18 mouse cellular contexts compared by ENCODE assay signal in the genomic region with DNA sequence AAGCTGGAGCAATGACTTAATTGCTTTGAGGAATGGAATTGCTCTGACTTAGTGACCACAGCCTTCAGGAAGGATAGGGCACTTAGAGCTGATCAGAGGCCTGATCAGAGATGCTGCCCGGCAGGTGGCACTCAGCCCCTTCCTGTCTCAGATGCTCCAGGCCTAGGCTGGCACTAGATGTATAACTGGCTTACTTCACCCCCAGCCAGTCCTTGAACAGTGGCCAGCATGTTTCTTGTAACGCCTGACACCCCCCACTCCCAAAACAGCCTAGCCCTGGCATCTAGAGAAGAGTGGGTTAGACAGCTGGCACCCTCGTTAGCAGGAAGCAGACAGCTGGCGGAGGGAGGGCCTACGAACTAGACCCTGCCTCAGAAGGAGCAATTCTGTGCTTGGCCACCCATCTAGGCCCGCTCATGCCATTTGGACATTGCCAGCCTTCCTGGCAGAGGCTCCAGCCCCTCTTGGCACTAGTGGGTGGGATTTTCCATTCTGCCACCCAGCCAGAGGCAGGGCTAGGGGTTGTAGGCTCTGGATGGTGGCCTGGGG. TPM values are rescaled to one million over a fixed set of nuclear protein-coding genes. Genes with fewer than 3 reads are reported as not detected.
DNase-seq lines count a peak whose midpoint lies in the region; ATAC-seq and TF ChIP-seq lines count a peak whose summit lies in the region.
"Had no signal": no experiment of that assay in that cellular context is flagged by ENCODE, and none has a peak within 500 bp of the region (broad histone marks: within the 10 kb centered on the region; RNA-seq: fewer than 3 reads in every experiment).

No protein-coding gene starts in this region.

- TF ChIP-seq POLR2A in brain, embryonic 14.5 days (IDR thresholded peaks at IDR 0.05; ENCODE audit: borderline replicate concordance, extremely low read depth, insufficient read depth, insufficient read length, poor library complexity, severe bottlenecking) = no peak

- H3K4me1 ChIP-seq in heart, embryonic 11.5 days (ENCODE audit: control insufficient read depth, insufficient read depth, low read length) = peaks cover 24% of the 10 kb centered on the region
- H3K4me1 ChIP-seq in midbrain, embryonic 16.5 days (ENCODE audit: control insufficient read depth, insufficient read depth, low read length) = 0 out of 2 replicates have a peak, but pooled peaks cover 2% of the 10 kb centered on the region
- peaks cover 44% of the 10 kb centered on the region for H3K4me1 ChIP-seq in midbrain, embryonic 10.5 days
- 0 out of 2 replicates have a peak, but pooled peaks cover 6% of the 10 kb centered on the region for H3K4me1 ChIP-seq in hindbrain, embryonic 14.5 days (replicated peaks; ENCODE audit: control insufficient read depth, insufficient read depth, low read length)
- H3K4me1 ChIP-seq: liver, embryonic 15.5 days had no signal

- no peak overlapping the region for H3K4me2 ChIP-seq in heart, embryonic 11.5 days
- no peak overlapping the region for H3K4me2 ChIP-seq in midbrain, embryonic 16.5 days (ENCODE audit: low read length)
- H3K4me2 ChIP-seq in hindbrain, embryonic 14.5 days (replicated peaks) = no peak overlapping the region
- H3K4me2 ChIP-seq: liver, embryonic 15.5 days had no signal

- no peak for DNase-seq in heart, postnatal 36 days
- DNase-seq in midbrain, embryonic 10.5 days (ENCODE audit: low spot score) = no peak
- DNase-seq in brain, embryonic 14.5 days (ENCODE audit: low read depth) = peak; percentile 84
- DNase-seq in hindbrain, embryonic 14.5 days (ENCODE audit: low spot score) = no peak
- no peak for DNase-seq in lung, postnatal 4 days
- no peak for DNase-seq in adrenal gland, postnatal 10 days
- DNase-seq: cerebellum, adult 11-12 months; gastrocnemius, postnatal 14 days; kidney, postnatal 10 days; layer of hippocampus, adult 9-11 months; lung, postnatal 36 days; right cerebral cortex, postnatal 25 days had no signal

- no peaks in the 10 kb centered on the region for H3K9me3 ChIP-seq in heart, embryonic 11.5 days (replicated peaks; ENCODE audit: control insufficient read depth, low read length)
- no peaks in the 10 kb centered on the region for H3K9me3 ChIP-seq in midbrain, embryonic 16.5 days (replicated peaks; ENCODE audit: control insufficient read depth, low read length, poor library complexity, severe bottlenecking)
- no peaks in the 10 kb centered on the region for H3K9me3 ChIP-seq in midbrain, embryonic 10.5 days (replicated peaks)
- H3K9me3 ChIP-seq in hindbrain, embryonic 14.5 days (ENCODE audit: control insufficient read depth, low read length) = no peaks in the 10 kb centered on the region
- H3K9me3 ChIP-seq: heart, embryonic 15.5 days; liver, embryonic 15.5 days had no signal

- ATAC-seq in heart, embryonic 11.5 days (replicated peaks; ENCODE audit: insufficient number of reproducible peaks, low FRiP score, low TSS enrichment) = no peak
- peak; percentile 18; the same call in 1 of the 2 replicates for ATAC-seq in midbrain, embryonic 16.5 days
- ATAC-seq in hindbrain, embryonic 14.5 days (ENCODE audit: low FRiP score) = peak; percentile 46; the same call in 1 of the 2 replicates
- ATAC-seq: activated CD4-positive, CD25-positive, alpha-beta regulatory T cell, adult 4 months; inflammation-experienced regulatory T-cells, adult 6 months had no signal

- no peak overlapping the region for H3K9ac ChIP-seq in heart, embryonic 11.5 days (ENCODE audit: low read depth, low read length)
- 0 out of 2 replicates have a peak overlapping the region, but pooled peaks have one; percentile 18 for H3K9ac ChIP-seq in midbrain, embryonic 16.5 days (ENCODE audit: low read depth, low read length)
- no peak overlapping the region for H3K9ac ChIP-seq in hindbrain, embryonic 14.5 days
- H3K9ac ChIP-seq: heart, embryonic 15.5 days; liver, embryonic 15.5 days had no signal

- H3K4me3 ChIP-seq in heart, embryonic 11.5 days (ENCODE audit: low read depth, low read length) = no peak overlapping the region
- no peak overlapping the region for H3K4me3 ChIP-seq in midbrain, embryonic 16.5 days (ENCODE audit: low read depth, low read length)
- H3K4me3 ChIP-seq in midbrain, embryonic 10.5 days = no peak overlapping the region
- H3K4me3 ChIP-seq in hindbrain, embryonic 14.5 days (replicated peaks; ENCODE audit: low read length) = no peak overlapping the region
- H3K4me3 ChIP-seq: heart, embryonic 15.5 days; liver, embryonic 15.5 days had no signal

- no peaks in the 10 kb centered on the region for H3K36me3 ChIP-seq in heart, embryonic 11.5 days (ENCODE audit: control insufficient read depth, insufficient read depth, low read length)
- H3K36me3 ChIP-seq in midbrain, embryonic 16.5 days (ENCODE audit: control insufficient read depth, insufficient read depth, low read length) = no peaks in the 10 kb centered on the region
- peaks cover 3% of the 10 kb centered on the region; the same call in 1 of the 2 replicates for H3K36me3 ChIP-seq in midbrain, embryonic 10.5 days
- no peaks in the 10 kb centered on the region for H3K36me3 ChIP-seq in hindbrain, embryonic 14.5 days (replicated peaks; ENCODE audit: control insufficient read depth, insufficient read depth)
- H3K36me3 ChIP-seq: heart, embryonic 15.5 days; liver, embryonic 15.5 days had no signal

- TF ChIP-seq CTCF in brain, embryonic 14.5 days (IDR thresholded peaks at IDR 0.05; ENCODE audit: borderline replicate concordance, extremely low read depth, insufficient read depth, insufficient read length) = no peak

- 77% methylated on average over 6 of the region's 6 CpGs for WGBS in heart, embryonic 11.5 days (ENCODE audit: insufficient replicate concordance)
- WGBS in midbrain, embryonic 16.5 days = 74% methylated on average over 6 of the region's 6 CpGs
- 89% methylated on average over 6 of the region's 6 CpGs for WGBS in midbrain, embryonic 10.5 days
- WGBS in hindbrain, embryonic 14.5 days = 69% methylated on average over 6 of the region's 6 CpGs

- 0 out of 2 replicates have a peak overlapping the region, but pooled peaks have one; percentile 10 for H3K27ac ChIP-seq in heart, embryonic 11.5 days (ENCODE audit: low read depth, low read length)
- H3K27ac ChIP-seq in midbrain, embryonic 16.5 days (ENCODE audit: low read length) = no peak overlapping the region
- no peak overlapping the region for H3K27ac ChIP-seq in midbrain, embryonic 10.5 days (replicated peaks)
- H3K27ac ChIP-seq in hindbrain, embryonic 14.5 days = no peak overlapping the region; the same call in 1 of the 2 replicates
- H3K27ac ChIP-seq: heart, embryonic 15.5 days; liver, embryonic 15.5 days had no signal

- intact Hi-C loops in heart, postnatal 36 days (cut with DNase I) = no loop called here

- peaks cover 36% of the 10 kb centered on the region for H3K27me3 ChIP-seq in heart, embryonic 11.5 days (ENCODE audit: control insufficient read depth, insufficient read depth, low read length)
- H3K27me3 ChIP-seq in midbrain, embryonic 16.5 days (ENCODE audit: control insufficient read depth, insufficient read depth, low read depth, low read length) = peaks cover 25% of the 10 kb centered on the region
- H3K27me3 ChIP-seq in midbrain, embryonic 10.5 days (ENCODE audit: low read depth, poor library complexity, severe bottlenecking) = peaks cover 78% of the 10 kb centered on the region
- peaks cover 23% of the 10 kb centered on the region for H3K27me3 ChIP-seq in hindbrain, embryonic 14.5 days (ENCODE audit: control insufficient read depth, insufficient read depth, low read length)

RNA-seq across cellular contexts. Expression of gene Ngfr, which starts 12.7 kb away (rescaled TPM):
- 3.6 TPM in 2 replicates for polyA plus RNA-seq in heart, embryonic 11.5 days (2014; fragmentation: Nextera tagmentation; extraction: Ambion mirVana)
- under 1 TPM; 0.33 to 0.92 TPM for total RNA-seq in heart, postnatal 36 days (2021)
- polyA plus RNA-seq in midbrain, embryonic 16.5 days (2015; fragmentation: Nextera tagmentation; extraction: Ambion mirVana) = 10.2 and 10.8 TPM in 2 replicates
- polyA plus RNA-seq in midbrain, embryonic 10.5 days (2016; fragmentation: Nextera tagmentation; extraction: Ambion mirVana) = 17.9 and 22.5 TPM in 2 replicates
- 17.2 and 42.3 TPM in 2 replicates for polyA plus RNA-seq in brain, embryonic 14.5 days (2012; rRNA removed)
- polyA plus RNA-seq in hindbrain, embryonic 14.5 days (2014; fragmentation: Nextera tagmentation; extraction: Ambion mirVana) = 38.2 and 48.5 TPM in 2 replicates
- total RNA-seq in adrenal gland, postnatal 10 days (2021) = 10 to 100 TPM; 12.6 to 23.8 TPM
- polyA plus RNA-seq: activated CD4-positive, CD25-positive, alpha-beta regulatory T cell, adult 4 months; inflammation-experienced regulatory T-cells, adult 6 months had no signal
